Mouse (Mus musculus): ENCODE results near the gene Dgkq. TPM values are rescaled to one million over a fixed set of nuclear protein-coding genes. Genes with fewer than 3 reads are reported as not detected.

Gene Dgkq
- polyA plus RNA-seq, 1 experiment from 2014 or later = 17.4 TPM

- Histone ChIP-seq H3K4me3 (replicated peaks) (peak overlapping the region; percentile 57), H3K36me3 (peaks cover 17% of the 10 kb centered on the region), H3K27me3 (no peaks in the 10 kb centered on the region), H3K9me3 (replicated peaks) (no peaks in the 10 kb centered on the region), H3K27ac (replicated peaks) (peak overlapping the region; percentile 94), H3K9ac (peak overlapping the region; percentile 70), H3K4me2 (replicated peaks) (peak overlapping the region; percentile 62), H3K4me1 (peaks cover 16% of the 10 kb centered on the region)
- WGBS = 15% methylated on average over 3 of the region's 3 CpGs
- no peak for ATAC-seq (ENCODE audit: insufficient number of reproducible peaks, low FRiP score, low TSS enrichment, low read depth)
Observed at GRCm38 (mm10) chr5:108668387-108668932, 1.0 kb downstream of the Dgkq start.

- H3K4me3 ChIP-seq (replicated peaks) = no peak overlapping the region
- ATAC-seq (ENCODE audit: insufficient number of reproducible peaks, low FRiP score, low TSS enrichment, low read depth) = no peak
- H3K27me3 ChIP-seq = no peaks in the 10 kb centered on the region
- H3K36me3 ChIP-seq = peaks cover 11% of the 10 kb centered on the region
- H3K27ac ChIP-seq (replicated peaks) = no peak overlapping the region
- H3K4me2 ChIP-seq (replicated peaks) = no peak overlapping the region
- WGBS = 61% methylated on average over 2 of the region's 2 CpGs
- H3K4me1 ChIP-seq = peaks cover 16% of the 10 kb centered on the region
- no peaks in the 10 kb centered on the region for H3K9me3 ChIP-seq (replicated peaks)
- H3K9ac ChIP-seq = no peak overlapping the region
Observed at GRCm38 (mm10) chr5:108667370-108667769, 2.1 kb downstream of the Dgkq start.

- H3K9me3 ChIP-seq (replicated peaks) = no peaks in the 10 kb centered on the region
- no peaks in the 10 kb centered on the region for H3K36me3 ChIP-seq
- no peak overlapping the region for H3K9ac ChIP-seq
- no peak overlapping the region for H3K4me3 ChIP-seq (replicated peaks)
- peaks cover 18% of the 10 kb centered on the region for H3K4me1 ChIP-seq
- no peak overlapping the region for H3K4me2 ChIP-seq (replicated peaks)
- H3K27me3 ChIP-seq = no peaks in the 10 kb centered on the region
- no peak overlapping the region for H3K27ac ChIP-seq (replicated peaks)
- WGBS = 29% methylated on average over 3 of the region's 3 CpGs
- no peak for ATAC-seq (ENCODE audit: insufficient number of reproducible peaks, low FRiP score, low TSS enrichment, low read depth)
Observed at GRCm38 (mm10) chr5:108665066-108665465, 4.4 kb downstream of the Dgkq start.

- H3K27me3 ChIP-seq = no peaks in the 10 kb centered on the region
- peaks cover 27% of the 10 kb centered on the region for H3K4me1 ChIP-seq
- no peak overlapping the region for H3K4me2 ChIP-seq (replicated peaks)
- H3K27ac ChIP-seq (replicated peaks) = no peak overlapping the region
- H3K9me3 ChIP-seq (replicated peaks) = no peaks in the 10 kb centered on the region
- no peak overlapping the region for H3K4me3 ChIP-seq (replicated peaks)
- H3K9ac ChIP-seq = no peak overlapping the region
- 77% methylated on average over 4 of the region's 4 CpGs for WGBS
- H3K36me3 ChIP-seq = 0 out of 2 replicates have a peak, but pooled peaks cover under 1% of the 10 kb centered on the region
- ATAC-seq (ENCODE audit: insufficient number of reproducible peaks, low FRiP score, low TSS enrichment, low read depth) = no peak
Observed at GRCm38 (mm10) chr5:108662772-108663171, 6.7 kb downstream of the Dgkq start.

GRCm38 (mm10) chr5:108660632-108661268 is 8.7 kb downstream of the Dgkq start:
- Histone ChIP-seq H3K27ac (replicated peaks) (0 out of 2 replicates have a peak overlapping the region, but pooled peaks have one; percentile 55), H3K4me2 (replicated peaks) (peak overlapping the region; percentile 89), H3K9me3 (replicated peaks) (no peaks in the 10 kb centered on the region), H3K9ac (peak overlapping the region; percentile 96), H3K27me3 (no peaks in the 10 kb centered on the region), H3K4me3 (replicated peaks) (peak overlapping the region; percentile 93), H3K36me3 (peaks cover 14% of the 10 kb centered on the region), H3K4me1 (peaks cover 27% of the 10 kb centered on the region)
- 10% methylated on average over 36 of the region's 36 CpGs for WGBS
- ATAC-seq (ENCODE audit: insufficient number of reproducible peaks, low FRiP score, low TSS enrichment, low read depth) = peak; percentile 96

- peak; percentile 40; the same call in 1 of the 2 replicates for ATAC-seq (ENCODE audit: insufficient number of reproducible peaks, low FRiP score, low TSS enrichment, low read depth)
- Histone ChIP-seq H3K36me3 (peaks cover 22% of the 10 kb centered on the region), H3K4me2 (replicated peaks) (peak within 1 kb of the TSS; percentile 89), H3K4me3 (replicated peaks) (peak within 1 kb of the TSS; percentile 93), H3K9ac (peak within 1 kb of the TSS; percentile 96), H3K4me1 (peaks cover 27% of the 10 kb centered on the region), H3K9me3 (replicated peaks) (no peaks in the 10 kb centered on the region), H3K27ac (replicated peaks) (0 out of 2 replicates have a peak within 1 kb of the TSS, but pooled peaks have one; percentile 55), H3K27me3 (no peaks in the 10 kb centered on the region)
- 8% methylated on average over 24 of the region's 24 CpGs for WGBS
Observed at GRCm38 (mm10) chr5:108659698-108660631, 9.5 kb downstream of the Dgkq start, which contains the start of gene Idua. Gene Idua, plus strand, starts transcription at chr5:108660331.

- 85% methylated on average over 1 of the region's 1 CpGs for WGBS
- no peak for ATAC-seq (ENCODE audit: insufficient number of reproducible peaks, low FRiP score, low TSS enrichment, low read depth)
- Histone ChIP-seq H3K4me1 (peaks cover 27% of the 10 kb centered on the region), H3K9ac (no peak overlapping the region), H3K27ac (replicated peaks) (no peak overlapping the region), H3K9me3 (replicated peaks) (no peaks in the 10 kb centered on the region), H3K27me3 (no peaks in the 10 kb centered on the region), H3K4me3 (replicated peaks) (no peak overlapping the region), H3K36me3 (peaks cover 35% of the 10 kb centered on the region), H3K4me2 (replicated peaks) (no peak overlapping the region)
Observed at GRCm38 (mm10) chr5:108658611-108659010, 10.9 kb downstream of the Dgkq start.

GRCm38 (mm10) chr5:108657406-108657805 is 12.1 kb downstream of the Dgkq start:
- H3K4me3 ChIP-seq (replicated peaks) = no peak overlapping the region
- no peaks in the 10 kb centered on the region for H3K27me3 ChIP-seq
- H3K4me2 ChIP-seq (replicated peaks) = no peak overlapping the region
- no peaks in the 10 kb centered on the region for H3K9me3 ChIP-seq (replicated peaks)
- WGBS = 71% methylated on average over 5 of the region's 5 CpGs
- peaks cover 47% of the 10 kb centered on the region for H3K36me3 ChIP-seq
- H3K4me1 ChIP-seq = peaks cover 27% of the 10 kb centered on the region
- H3K27ac ChIP-seq (replicated peaks) = no peak overlapping the region
- no peak overlapping the region for H3K9ac ChIP-seq
- ATAC-seq (ENCODE audit: insufficient number of reproducible peaks, low FRiP score, low TSS enrichment, low read depth) = no peak

- ATAC-seq (ENCODE audit: insufficient number of reproducible peaks, low FRiP score, low TSS enrichment, low read depth) = no peak
- H3K9ac ChIP-seq = no peak overlapping the region
- no peak overlapping the region for H3K4me3 ChIP-seq (replicated peaks)
- peaks cover 27% of the 10 kb centered on the region for H3K4me1 ChIP-seq
- no peak overlapping the region for H3K27ac ChIP-seq (replicated peaks)
- H3K4me2 ChIP-seq (replicated peaks) = no peak overlapping the region
- 92% methylated on average over 15 of the region's 15 CpGs for WGBS
- no peaks in the 10 kb centered on the region for H3K27me3 ChIP-seq
- peaks cover 57% of the 10 kb centered on the region for H3K36me3 ChIP-seq
- H3K9me3 ChIP-seq (replicated peaks) = no peaks in the 10 kb centered on the region
Observed at GRCm38 (mm10) chr5:108655891-108656650, 13.4 kb downstream of the Dgkq start.

- ATAC-seq (ENCODE audit: insufficient number of reproducible peaks, low FRiP score, low TSS enrichment, low read depth) = no peak
- H3K4me2 ChIP-seq (replicated peaks) = no peak overlapping the region
- peaks cover 64% of the 10 kb centered on the region for H3K36me3 ChIP-seq
- H3K4me1 ChIP-seq = peaks cover 24% of the 10 kb centered on the region
- H3K27ac ChIP-seq (replicated peaks) = no peak overlapping the region
- no peak overlapping the region for H3K4me3 ChIP-seq (replicated peaks)
- H3K27me3 ChIP-seq = no peaks in the 10 kb centered on the region
- no peaks in the 10 kb centered on the region for H3K9me3 ChIP-seq (replicated peaks)
- H3K9ac ChIP-seq = no peak overlapping the region
- WGBS = 93% methylated on average over 9 of the region's 9 CpGs
Observed at GRCm38 (mm10) chr5:108655381-108655780, 14.1 kb downstream of the Dgkq start.

Measured in embryonic facial prominence, embryonic 15.5 days (tissue).